Mouse (Mus musculus) megakaryocyte progenitor cell, adult 5-6 weeks (primary cell): Measurements from ENCODE around the gene Galk1. TPM values are rescaled to one million over a fixed set of nuclear protein-coding genes. Genes with fewer than 3 reads are reported as not detected.
"Not testable (repeated sequence)": the region's sequence is repeated elsewhere in the genome, so short reads cannot be mapped to it uniquely, and the experiment has no call there.

ENCODE experiments used
- ATAC-seq: replicated peaks from 2 replicates; pipeline ENCODE4 v1.8.0; 2016; ENCODE audit warnings: mild to moderate bottlenecking, moderate TSS enrichment, inconsistent platforms; ENCODE audit not compliant: poor library complexity
- total RNA-seq, 2 experiments: library from RNA; stranded (forward) in 1 of 2; stranded (reverse) in 1 of 2; fragments of 157-497, 149-512 nt in 1 of 2; fragments of 200-1000 nt in 1 of 2; gene quantifications; 2 replicates each; pipeline versions ENCODE4 v1.2.3 to v1.2.4; 2015 to 2017

Gene Galk1
- total RNA-seq, 2 experiments from 2014 or later = 29.4 to 52.7 TPM

DNA sequence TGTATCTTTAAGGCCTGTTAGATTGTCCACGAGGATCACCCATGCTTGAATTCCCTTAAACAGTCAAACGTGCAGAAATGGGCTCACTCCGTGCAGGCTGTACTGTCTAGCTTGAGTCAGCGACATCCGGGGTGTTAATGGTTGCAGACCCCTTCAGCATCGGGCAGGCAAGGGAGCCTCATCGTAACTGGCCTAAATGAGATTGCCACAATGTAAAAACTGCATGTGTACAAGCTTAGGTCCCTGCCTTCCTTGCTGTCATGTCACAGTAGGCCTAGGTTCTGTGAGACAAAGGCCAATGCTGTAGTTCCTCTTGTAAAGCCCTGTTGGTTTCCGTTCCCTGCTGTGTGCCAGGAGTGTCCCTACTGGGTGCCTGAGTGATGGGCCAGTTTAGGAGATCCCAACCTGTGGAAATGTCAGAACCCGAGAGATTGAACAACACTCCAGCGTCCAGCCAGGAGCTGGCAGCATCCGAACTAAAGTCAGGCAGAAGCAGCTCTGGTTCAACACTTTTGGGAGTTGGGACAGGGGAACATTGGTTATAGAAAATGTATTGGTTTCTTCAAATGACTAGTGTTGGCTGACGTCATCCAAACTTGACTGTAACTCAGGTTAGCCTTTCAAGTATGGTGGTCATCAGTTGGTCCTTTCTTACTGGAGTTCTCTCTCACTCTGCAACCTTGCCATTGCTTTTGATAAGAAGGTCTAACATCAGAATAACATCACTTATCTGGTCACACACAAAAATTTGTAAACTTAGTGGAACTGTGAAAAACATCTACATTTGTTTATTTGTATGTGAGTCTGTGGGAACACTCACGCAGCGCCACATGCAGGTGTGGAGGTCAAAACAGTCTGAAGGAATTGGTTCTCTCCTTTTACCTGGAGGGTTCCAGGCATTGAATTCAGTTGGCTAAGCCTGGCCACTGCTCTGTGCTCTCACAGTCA is 18.7 kb upstream of the Galk1 start:
- ATAC-seq = peak; percentile 22

DNA sequence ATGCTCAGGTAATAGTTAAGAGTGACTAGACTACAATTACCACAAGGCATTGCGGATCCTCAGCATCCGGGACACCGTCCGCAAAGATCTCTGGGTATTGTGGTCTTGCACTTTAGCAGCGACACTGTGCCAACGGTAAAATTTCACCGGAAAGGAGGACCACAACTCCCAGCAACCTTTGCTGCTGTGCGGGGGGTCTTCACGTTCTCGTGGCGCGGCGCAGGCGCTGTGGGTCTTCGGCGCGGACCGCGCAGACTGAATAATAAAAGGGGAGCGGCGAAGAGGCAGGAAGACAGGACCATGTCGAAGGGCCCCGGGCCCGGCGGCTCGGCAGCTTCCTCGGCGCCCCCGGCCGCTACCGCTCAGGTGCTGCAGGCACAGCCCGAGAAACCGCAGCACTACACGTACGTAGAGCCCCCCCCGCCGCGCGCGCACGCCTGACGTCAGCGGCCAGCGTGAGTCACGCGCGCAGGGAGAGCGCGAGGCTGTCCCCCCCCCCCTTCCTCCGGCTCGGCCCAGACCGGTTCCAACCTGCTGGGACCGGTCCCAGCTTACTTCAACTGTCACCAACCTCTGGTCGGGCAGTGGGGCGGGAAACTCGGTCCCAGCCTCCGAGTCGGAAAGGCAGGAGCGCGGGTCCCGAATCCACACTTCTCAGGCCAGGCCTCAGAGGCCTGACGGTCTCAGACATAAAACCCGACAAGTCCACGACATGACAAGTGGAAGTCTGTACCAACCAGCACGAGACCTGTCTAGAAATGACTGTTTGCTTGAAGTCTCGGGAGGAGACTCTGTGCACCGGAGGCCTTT is 17.8 kb upstream of the Galk1 start, which contains the start of gene Unk:
Gene Unk, plus strand, starts transcription at position 235 of the 810 bp plus-strand sequence.
- ATAC-seq = peak; percentile 84

DNA sequence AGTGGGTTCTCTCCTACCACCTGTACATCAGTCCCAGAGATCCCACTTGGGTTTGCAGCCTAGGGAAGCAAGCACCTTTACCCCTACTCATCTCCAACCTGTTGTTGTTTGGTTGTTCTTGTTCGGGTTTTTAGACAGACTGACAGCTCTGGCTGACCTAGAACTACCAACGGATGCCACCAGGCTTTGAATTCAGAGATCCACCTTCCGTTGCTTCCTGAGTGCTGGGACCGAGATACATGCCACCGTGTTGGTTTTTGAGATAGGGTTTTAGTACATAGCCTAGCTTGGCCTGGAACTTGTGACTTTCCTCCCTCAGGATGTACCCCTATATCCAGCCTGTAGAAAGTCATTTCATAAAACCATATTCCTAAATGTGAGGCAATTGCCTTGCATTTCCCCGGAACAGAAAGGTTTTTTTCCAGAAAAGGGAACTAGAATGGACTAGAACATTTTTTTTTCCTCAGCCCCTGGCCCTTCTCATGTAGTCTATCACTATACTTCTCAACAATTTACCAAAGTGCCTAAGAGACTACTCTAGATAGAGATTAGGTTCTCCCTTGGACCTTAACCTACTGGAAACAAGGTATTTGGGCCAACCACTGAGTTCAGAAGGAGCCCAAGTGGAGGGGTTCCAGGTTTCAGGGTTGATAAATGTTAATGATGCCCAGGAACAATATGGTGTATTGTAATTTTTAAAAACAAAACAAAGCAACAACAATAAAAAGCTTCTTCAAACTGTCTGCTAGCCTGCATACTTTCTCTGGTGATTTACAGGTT is 16.8 kb upstream of the Galk1 start:
- ATAC-seq = no peak

DNA sequence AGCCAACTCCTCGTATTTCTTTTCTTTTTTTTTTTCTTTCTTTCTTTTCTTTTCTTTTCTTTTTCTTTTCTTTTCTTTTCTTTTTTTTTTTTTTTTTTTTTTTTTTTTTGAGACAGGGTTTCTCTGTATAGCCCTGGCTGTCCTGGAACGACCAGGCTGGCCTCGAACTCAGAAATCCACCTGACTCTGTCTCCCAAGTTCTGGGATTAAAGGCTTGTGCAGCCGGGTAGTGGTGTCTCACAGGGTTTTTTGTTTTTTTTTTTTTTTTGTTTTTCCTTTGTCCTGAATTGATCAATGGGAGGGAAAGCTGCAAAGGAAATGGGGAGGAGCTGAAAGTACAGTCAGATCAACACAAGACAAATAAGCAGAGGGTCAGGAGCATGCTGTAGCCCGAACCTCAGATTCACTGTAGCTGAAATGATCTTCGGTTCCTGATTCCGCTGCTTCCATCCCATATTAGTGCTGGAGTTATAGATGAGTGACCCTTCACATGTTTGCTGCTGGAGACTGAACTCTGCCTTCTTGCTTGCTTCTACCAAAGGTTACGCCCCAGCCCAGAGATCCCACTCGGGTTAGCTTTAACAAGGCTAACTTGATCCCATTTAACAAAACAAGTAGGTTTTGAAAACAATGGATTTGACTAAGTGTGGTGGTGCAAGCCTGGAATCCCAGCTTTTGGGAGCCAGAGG is 15.8 kb upstream of the Galk1 start:
- ATAC-seq = no peak

DNA sequence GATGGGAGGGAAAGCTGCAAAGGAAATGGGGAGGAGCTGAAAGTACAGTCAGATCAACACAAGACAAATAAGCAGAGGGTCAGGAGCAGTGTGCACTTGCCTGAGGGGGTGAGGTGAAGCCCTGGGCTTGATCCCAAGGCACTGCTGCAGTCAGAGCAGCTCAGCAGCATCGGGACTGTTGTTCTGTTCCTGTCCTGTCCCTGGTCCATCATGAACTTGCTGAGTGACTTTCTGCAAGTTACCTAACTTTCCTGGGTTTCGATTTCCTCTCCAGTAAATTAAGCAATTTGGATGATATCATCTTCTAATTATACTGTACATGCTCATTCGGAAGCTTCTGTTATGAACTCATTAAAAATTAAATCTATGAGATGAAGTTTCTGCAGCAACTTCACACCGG is 15.2 kb upstream of the Galk1 start, which contains the start of gene H3f3b:
Gene H3f3b, minus strand, starts transcription at position 207 of the 400 bp plus-strand sequence.
- no peak for ATAC-seq

DNA sequence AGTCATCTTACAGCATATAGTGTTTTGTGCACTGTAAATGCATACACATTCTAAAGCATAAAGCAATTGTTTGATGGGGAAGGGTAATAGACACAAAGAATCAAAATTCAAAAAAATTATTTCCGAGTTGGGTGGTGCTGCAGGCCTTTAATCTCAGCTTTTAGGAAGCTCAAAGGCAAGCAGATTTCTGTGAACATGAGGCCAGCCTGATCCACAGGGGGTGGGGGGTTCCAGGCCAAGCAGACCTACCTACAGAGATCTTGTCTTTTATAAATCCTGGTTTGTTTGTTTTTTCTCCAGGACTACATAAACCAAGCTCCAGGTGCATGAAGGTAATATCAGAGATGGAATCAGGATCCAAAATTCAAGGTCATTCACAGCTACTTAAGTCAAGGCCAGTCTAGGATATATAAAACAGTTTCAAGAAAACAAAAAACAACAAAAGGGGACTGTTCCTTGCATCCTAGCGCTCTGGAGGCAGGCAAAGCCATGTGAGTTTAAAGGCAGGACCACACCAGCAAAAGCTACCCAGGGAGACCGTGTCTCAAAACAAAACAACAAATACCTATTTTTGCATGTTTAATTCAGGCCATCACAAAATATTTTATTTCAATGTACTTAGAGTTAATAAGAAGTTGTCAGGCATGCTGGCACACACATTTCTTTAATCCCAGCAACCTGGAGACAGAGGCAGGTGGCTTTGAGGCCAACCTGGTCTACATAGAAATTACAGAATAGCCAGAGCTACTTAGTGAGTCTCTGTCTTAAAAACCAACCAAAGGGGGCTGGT is 12.7 kb upstream of the Galk1 start:
- no peak for ATAC-seq

DNA sequence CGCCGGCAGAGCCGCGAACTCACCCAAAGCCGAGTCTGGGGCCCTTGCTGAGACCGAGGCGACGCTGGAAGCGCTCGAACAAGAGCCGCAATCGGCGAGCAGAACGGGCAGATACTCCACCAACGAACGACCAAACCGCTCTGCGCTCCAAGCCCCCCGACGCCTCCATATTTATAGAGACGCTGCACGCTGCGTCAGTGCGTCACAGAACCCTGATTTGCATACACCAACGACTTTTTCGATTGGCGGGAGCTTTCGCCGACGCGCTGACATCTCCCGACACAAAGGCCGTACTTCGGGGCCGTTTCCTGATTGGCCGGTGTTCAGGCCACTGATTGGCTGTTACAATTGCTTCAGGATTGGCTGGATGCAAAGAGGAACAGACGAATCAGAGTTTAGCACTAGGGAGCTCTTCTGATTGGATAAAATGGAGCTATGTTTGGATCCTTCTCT is 11.9 kb upstream of the Galk1 start:
- peak; percentile 77 for ATAC-seq

DNA sequence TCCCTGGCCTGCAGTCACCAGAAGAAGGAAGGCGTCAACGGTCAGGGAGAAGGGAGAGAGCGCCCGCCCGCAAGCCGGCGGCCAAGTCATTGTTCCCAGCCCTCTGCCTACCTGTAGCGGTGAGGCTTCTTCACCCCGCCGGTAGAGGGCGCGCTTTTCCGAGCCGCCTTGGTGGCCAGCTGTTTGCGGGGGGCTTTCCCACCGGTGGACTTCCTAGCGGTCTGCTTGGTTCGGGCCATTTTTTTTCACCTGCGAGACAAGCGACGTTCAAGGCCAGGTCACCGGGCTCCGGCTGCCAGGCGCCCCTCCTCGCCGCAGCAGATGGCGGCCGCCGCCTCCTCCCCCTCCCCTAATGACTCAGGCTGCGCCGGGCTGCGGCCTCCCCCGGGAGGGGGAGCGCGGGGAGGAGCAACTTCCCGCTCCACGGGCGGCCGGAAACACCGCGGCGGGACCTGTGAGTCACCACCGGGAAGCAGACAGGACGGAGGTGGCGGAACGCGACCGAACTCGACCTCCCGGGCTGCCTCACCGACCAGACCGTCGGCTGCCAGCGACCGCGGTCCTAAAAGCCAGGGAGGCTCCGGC is 11.3 kb upstream of the Galk1 start:
- ATAC-seq = peak; percentile 66

DNA sequence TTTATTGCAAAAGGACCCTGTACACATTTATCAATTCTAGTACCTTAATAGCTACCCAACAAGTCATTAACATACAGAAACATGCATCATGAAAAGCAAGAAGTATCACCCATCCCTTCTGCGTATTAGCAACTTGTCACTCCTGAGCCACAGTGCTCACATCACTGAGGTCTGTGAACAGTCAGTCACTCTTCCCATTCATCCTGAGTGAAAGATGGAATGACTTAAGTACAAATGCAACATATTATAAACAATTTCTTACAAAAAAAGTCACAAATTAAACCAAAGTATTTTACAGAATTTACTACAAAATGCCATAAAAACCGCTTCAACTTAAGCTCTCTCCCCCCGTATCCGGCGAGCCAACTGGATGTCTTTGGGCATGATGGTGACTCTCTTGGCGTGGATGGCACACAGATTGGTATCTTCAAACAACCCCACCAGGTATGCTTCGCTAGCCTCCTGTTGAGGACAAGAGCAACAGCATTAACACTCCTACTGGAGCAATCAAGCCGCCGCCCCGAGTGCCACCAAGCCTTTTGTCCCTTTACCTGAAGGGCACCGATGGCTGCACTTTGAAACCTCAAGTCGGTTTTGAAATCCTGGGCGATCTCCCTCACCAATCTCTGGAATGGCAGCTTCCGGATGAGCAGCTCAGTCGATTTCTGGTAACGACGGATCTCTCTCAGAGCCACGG is 10.7 kb upstream of the Galk1 start:
- ATAC-seq = not testable (repeated sequence)

DNA sequence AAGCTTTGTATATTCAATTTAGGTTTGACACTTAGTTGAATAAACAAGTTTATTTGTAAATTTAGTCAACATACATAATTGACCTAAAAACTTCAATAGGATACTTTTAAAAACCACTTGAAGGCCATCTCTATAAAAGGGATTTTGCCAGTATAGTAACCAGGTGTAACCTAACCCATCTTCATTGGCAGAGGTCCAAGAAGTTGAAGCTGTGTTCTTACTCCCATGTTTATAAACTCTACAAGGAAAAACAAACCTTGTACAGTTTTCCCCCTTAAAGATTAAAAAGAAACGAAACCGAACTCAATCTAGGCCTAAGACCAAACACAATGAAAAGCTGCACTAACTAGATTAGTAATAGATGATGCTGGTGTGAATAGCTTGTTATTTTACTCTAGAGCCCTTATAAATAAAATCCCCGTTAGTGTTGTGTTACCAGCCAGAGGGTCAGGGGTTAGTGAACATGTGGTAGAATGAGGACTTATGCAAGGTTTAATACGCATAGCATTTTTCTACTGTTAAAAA is 9.8 kb upstream of the Galk1 start:
- ATAC-seq = no peak

DNA sequence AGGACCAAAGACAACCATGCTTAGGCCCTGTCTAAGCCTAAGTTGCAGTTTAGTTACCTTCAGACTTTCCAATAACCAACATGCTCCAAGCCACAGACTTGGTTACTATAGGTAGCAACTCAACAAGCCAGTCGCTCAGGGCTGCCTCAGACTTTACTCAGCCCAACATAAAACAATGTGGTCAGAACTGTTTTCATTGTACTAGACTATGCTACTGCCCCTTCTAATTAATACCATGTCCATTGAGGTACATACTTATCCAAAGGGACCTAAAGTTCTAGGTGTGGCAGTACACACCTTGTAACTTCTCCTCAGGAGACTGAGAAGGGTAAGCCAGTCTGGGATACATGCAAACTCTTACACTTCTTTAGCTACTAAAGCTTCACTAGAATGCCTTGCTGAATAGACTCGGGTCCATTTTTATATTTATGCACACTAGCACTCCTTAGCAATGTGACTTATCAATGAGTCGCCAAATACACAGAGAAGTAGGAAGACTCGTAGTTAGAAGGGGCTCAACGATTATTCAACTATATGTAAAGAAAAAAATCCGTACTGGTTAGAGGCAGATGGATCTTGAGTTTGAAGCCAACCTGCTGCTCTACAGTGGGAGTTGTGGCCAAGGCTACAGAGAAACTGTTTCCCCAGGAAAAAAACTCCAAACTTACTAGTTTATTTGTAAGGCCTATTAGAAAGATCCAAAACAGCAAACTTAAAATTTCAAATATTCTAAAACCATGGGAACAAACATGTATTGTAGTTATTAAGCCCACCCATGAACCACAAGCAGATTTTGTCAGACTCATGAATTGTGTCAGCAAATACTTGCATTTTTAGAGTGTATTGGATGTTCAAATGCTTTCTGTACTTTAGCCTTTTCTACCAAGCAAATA is 9.1 kb upstream of the Galk1 start:
- ATAC-seq = no peak

DNA sequence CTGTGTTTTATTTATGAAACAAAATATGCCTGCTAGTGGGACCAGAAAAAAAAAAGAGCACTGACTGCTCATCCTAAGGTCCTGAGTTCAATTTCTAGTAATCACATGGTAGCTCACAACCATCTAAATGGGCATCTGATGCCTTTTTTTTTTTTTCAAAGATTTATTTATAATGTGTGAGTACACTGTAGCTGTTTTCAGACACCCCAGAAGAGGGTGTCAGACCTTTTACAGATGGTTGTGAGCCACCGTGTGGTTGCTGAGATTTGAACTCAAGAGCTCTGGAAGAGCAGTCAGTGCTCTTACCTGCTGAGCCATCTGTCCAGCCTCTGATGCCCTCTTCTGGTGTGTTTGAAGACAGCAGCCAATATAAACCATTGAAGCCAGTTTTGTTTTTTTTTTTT is 8.0 kb upstream of the Galk1 start:
- ATAC-seq = no peak

DNA sequence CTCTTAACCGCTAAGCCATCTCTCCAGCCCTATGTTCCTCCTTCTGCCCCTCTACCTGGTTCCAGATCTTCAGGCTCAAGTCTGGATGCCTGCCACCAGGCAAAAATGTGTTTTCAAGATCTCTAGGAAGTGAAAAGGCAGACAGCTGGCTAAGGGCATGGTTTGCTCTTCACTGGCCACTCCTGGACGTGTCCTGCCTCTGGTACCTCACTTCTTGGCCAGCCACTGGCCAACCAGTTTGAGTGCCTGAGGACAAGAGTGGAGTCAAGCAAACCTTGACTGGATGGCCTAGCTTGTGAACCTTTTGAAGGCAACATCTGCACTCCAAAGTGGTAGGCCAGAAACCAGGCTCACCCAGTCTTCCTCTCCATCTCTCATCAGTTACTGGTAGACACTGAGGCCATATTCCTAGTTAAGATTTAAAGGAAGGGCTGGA is 7.5 kb upstream of the Galk1 start:
- no peak for ATAC-seq

DNA sequence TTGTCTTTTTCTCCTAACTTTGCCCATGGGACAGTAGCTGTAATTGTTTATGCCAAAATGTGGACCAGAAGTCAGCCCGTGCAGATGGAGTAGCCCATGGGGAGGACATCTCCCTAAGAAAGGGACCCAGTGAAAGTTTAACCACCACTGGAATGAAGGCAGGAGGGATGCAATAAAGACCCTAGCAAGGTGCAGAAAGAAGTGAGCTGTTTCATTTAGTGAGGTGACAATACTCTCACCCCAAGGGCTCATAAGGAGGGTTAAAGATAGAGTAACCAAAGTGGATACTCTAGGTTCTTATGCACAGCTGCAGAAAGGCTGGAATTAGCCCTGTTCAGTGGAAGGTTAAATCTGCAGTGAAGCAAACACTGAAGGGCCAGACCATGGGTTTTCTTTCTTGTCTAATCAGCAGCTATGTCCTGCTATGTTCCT is 6.9 kb upstream of the Galk1 start:
- no peak for ATAC-seq

DNA sequence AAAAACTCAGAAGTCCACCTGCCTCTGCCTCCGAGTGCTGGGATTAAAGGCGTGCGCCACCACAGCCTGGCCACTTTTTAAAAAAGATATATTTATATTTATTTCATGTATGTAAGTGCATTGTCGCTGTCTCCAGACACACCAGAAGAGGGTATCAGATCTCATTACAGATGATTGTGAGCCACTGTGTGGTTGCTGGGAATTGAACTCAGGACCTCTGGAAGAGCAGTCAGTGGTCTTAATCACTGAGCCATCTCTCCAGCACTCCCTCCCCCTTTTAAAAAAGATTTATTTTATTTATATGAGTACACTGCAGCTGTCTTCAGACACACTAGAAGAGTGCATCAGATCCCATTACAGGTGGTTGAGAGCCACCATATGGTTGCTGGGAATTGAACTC is 6.3 kb upstream of the Galk1 start:
- not testable (repeated sequence) for ATAC-seq

DNA sequence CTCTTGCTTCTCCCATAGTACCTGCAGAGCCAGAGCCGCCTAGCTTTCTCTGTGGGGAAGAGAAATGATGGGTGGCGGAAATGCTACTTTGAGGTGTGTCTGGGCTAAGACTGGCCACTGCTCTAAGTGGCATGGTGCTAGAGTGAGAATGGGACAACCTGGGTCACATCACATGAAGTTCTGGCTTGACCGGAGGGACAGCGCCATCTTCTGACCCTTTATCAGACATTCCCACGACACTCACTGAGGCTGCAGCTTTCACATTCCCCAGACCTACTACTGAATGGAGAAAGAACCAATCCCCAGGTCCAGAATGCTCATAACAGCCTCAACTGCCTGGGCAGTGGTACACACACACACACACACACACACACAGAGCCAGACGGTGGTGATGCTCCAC is 5.6 kb upstream of the Galk1 start:
- peak; percentile 53 for ATAC-seq

DNA sequence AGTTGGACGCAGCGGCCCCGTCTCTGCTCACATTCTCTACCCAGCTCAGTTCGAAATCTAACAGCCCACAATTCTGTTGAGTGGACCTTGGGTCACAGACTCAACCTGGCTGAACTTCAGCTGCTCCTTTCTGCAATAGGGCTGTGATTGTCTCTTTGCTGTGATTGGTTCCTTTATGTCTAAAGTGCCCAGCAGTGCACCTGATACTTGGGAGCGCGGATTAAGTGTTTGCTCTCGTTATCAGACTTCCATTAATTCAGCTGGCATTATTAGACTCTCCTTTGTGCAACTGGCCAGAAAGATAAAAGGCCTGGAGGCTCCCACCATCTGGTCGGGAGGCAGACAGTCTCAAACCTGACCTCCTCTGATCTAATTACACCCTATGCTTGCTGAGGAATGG is 2.3 kb upstream of the Galk1 start:
- ATAC-seq = peak; percentile 53
